Mouse (Mus musculus) spleen, postnatal 14 days (tissue): ENCODE measurements around the gene Thsd7b.
A peak's percentile ranks its signal among the peaks of the same experiment; 100 is the strongest.
"Not testable (repeated sequence)": the region's sequence is repeated elsewhere in the genome, so short reads cannot be mapped to it uniquely, and the experiment has no call there.

Source experiments
- DNase-seq, 2 experiments: peaks; one replicate each; pipeline ENCODE4 v3.0.0; 2021 to 2022; ENCODE audit warnings: low spot score in 2 of 2

Gene Thsd7b

DNA sequence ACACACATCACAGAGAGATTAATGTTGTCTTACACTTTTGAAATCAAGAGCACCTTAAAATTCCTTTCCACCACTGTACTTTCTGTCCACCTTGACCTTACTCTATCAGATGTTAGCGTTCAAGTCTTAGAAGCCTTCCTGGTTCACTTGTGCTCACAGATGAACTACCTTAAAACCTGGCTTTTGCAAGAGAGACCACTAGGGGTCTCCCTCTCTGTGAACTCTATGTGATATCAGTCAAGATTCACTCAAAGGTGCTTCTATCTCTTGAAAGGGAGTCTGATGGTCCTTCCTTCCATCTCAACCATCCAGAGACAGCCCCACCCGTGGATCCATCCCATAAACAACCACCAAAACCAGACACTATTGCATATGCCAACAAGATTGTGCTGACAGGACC lies 570.3 kb downstream of the Thsd7b start:
- DNase-seq: no peak

DNA sequence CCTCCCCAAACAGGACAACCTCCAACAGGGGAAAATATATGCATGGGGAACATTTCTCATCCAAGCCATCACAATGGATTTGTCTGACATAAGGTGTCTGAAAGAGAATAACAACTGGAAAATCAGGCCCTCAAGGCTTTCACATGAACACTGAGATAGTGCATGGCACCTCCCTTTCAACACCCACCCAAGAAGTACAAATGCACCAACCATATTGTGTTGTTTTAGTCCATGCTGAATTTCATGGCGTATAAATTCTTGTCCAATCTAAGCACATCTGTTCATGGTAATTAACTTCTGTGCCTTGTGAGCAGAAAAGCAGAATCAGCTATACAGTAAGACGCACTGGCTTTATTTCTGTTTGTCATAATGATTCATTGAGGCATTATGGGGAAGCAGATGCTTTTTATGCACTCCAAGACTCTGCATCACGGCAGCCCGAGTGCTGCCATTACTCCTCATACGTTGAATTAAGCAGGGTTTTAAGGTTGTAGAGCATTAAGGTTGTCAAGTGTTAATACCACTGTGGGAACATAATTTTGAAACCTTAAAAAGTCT lies 577.0 kb downstream of the Thsd7b start:
- DNase-seq: no peak

DNA sequence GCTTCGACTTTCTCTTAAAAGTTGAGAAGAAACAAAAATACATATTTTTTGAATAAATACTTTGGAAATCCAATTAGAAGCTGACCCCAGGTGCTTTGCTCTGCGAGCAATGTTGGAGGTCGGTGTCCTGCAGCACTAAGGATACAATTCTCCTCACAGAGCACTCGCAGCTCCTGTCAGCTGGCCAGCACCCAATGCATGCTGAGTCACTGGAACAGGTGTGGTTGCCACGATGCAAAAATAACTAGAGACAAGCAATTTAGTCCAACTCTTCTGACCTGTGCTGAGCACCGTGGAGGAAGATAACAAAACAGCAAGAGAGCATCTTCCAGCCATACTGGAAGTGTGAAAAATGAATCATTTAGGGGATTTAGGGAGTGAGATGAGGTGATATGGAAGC lies 594.6 kb downstream of the Thsd7b start:
- no peak for DNase-seq

DNA sequence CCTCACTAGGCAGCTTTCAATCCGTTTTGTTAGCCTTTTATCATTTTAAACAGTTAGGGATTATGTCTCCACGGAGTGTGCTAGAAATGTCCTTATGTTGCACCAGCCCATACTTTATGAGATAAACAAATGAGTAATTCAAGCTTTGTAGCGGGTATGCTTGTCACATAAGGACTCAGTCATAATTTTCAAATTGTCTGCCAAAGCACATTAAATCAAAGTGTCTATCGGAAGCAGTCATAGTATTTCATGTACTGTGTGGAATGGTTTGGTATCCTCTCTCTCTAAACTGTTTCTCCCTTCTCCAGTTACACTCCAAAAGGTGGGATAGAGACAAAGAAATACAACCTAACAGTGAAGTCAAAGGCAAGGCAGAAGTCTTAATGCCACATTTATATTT lies 601.3 kb downstream of the Thsd7b start:
- DNase-seq: no peak

DNA sequence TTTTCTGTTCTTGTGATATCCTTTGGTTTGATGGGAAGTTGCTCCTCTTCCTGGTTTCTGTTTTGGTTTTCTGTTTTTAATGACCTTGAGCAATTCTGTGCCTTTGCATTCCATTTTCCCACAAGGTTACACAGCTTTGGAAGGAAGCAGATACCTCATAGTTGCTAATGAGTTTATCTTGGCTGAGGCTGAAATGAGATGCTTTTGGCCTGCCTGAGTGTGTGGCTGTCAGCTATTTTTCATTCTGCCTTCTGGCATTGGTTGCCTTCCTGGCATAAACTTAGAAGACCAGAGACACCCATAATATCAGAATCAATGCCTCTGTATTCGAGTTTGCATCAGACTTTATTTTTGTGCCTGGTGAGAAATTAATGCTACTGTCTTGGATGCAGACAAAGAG lies 614.8 kb downstream of the Thsd7b start:
- no peak for DNase-seq

DNA sequence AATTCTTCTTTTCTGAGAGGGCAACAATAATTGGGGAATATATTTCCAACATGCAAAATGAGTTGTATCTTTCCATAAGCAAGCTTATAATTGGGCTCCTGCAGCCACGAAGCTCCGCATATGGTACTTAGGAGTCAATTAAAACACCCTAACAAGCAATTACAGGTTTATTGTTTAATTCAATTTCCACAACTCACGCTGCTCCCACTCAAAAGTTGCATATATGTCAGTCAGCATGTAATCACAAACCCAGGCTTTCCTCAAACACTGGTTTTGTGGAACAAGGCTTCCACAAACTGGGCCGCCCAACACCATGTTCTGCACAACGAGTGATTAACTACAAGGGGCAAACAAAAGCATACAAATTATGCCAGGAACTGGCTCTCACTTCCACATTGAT lies 625.0 kb downstream of the Thsd7b start:
- DNase-seq: no peak

DNA sequence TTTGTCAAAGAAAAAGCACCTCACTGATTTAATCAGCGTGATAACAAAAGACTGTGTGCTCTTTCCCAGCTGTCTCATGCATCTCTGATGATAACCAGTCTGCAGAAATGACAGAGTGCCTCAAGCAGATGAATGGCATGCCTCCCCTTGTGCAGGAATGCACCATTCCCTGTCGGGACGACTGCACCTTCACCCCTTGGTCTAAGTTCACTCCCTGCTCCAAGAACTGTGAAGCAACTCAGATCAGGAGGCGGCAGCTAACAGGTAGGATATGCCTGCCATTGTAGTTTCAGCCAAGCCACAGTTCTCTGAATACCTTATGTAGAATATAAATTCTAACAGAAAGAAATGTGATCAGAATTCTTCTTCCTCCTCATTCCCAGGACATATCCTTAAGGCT lies 642.4 kb downstream of the Thsd7b start:
- DNase-seq: no peak

DNA sequence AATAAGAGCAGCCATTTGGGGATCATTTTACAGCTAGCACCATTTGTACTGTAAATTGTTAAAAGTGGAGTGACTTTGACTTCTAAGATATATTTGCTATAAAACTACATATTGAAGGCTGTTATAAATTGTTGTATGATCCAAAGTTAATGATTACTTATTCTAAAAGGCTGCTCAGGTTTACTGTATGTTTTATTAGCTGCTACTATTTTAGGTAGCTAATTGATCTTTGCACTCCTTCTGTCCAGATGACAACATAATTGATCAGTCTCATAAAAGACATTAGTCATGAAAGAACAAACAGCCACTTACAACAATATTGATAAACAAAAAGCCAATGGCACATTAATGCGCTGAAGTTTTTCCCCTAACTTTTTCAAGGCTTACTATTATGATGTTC lies 644.5 kb downstream of the Thsd7b start:
- no peak for DNase-seq

DNA sequence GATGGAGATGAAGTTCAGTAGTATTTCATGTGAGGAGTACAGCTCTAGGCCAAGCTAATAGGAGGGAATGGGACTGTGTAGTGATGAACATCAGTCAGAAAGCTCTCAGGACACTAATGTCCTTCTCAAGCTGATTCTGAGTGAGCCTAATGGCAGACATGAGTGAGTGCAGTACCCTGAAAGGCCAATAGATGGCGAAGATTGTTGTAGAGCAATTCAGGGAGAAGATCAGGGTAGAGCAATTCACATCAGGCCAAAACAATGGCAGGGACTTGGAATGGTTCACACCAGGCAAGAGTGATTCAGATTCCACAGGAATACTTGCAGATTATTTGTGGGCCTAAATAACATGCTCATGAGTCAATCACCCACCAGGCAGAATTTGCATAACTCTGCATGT lies 646.3 kb downstream of the Thsd7b start:
- peak in 1 of 2 experiments; percentile 14 for DNase-seq

DNA sequence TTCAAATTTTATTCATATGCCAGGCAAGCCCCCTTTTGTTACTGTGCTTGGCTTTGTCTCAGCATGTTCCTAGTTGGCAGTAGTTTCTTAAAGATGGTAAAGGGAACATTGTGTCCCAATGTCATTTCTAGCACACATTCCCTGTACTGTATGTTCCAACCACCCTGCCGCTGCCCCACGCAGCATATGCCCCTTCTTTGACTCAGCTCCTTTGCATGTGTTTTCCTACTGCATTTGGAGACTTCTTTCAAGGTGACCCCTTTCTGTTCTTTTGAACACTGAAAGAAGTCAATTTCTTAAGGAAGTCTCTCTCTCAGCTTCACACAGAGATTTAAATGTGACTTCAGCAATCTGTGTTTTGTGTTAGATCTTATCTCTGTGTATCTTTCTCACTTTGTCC lies 657.9 kb downstream of the Thsd7b start:
- no peak for DNase-seq

DNA sequence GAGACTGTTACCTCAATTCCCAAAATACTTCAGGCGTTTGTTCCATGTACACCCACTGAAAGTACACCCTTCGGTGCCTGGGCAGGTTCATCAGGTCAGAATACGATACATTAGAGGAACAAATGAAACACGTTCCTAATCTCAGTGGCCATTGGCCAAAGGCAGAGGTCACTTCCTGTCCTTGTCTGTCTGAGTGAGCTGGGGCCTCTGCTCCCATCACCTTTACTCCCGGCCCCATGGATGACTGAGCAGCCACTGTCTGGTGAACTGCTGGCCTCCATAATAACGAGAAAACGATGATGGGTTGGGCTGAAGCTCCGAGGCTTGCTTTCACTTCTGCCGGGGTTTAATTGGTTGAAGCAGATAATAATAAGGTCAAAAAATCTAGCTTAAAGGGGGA lies 670.0 kb downstream of the Thsd7b start:
- DNase-seq: no peak

DNA sequence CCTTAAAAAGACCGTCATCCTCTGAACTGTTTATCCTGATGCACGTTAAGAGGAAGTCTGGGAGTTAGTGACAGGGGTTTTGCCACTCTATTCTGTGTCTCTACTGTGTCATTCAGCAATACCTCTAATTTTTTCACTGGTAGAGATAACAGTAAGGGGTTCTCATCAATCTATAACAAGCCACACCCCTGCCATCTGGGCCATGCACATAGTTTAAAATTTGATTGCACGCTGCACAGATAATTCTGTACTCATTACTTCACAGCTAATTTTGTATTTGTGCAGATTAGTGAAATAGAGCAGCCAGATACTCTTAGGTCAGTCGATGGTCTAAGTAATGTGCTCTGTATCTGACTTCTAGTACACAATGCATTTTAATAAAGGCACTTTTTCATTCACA lies 673.9 kb downstream of the Thsd7b start:
- DNase-seq: no peak

DNA sequence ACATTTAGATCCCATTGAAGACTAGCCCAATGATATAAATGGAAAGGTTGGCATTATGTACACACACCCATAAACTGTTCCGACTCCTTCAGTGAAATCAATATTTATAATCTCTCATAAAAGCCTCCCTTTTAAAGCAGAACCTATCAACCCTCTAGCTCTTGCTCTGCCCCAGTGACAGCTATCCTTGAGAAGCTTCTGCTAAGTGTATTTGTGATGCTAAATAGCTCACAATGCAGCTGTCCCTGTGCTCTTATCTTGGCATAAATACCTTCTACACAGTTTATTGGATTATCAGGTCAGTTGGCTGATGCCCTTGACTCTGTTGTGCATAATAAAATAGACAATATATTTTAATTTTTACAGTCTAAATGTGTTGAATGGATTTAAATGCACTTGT lies 682.4 kb downstream of the Thsd7b start:
- no peak for DNase-seq

DNA sequence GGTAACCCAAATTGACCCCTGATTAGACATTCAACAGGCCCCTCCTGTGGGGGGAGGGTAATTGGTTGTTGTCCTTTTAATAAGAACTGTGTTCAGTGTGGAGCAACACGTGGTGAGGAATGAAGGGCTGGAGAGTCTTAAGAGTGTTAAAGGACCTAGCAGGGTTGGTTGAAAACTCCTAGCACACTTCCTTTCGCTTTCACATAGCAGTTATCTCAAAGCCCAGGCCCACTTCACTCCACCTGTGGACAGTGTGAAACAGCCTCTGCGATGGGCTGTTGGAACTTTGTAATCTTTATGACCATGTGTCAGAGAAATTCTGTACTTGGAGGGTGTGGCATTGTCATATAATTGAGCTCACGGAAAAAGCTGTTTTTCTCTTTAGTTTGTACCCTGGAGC lies 683.5 kb downstream of the Thsd7b start:
- DNase-seq: peak in 1 of 2 experiments; percentile 7

DNA sequence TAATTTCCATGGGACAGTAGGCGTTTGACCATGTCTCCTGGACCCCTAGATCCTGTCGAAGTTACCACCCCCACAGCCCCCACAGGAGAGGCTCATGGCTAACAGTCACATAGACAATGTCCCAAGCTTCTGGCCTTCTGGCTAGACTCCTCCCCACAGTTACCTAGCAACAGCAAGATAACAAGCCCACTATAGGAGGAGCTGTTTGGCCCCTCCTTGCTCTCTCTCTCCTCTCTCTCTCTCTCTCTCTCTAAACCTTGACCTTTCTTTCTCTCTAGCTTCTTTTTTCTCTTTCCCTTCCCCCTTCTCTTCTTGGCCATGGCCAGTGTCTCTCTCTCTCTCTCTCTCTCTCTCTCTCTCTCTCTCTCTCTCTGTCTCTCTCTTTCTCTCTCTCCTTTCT lies 686.2 kb downstream of the Thsd7b start:
- DNase-seq: not testable (repeated sequence)

DNA sequence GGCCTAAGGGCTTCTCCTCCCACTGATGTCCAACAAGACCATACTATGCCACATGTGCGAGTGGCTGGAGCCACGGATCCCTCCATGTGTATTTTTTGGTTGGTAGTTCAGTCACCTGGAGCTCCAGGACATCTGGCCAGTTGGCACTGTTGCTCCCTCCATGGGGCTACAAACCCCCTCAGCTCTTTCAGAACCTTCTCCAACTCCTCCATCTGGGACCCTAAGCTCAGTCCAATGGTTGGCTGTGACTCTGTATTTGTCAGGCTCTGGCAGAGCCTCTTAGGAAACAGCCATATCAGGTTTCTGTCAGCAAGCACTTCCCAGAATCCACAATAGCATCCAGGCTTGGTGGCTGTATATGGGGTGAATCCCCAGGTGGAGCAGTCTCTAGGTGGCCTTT lies 690.1 kb downstream of the Thsd7b start:
- DNase-seq: no peak

DNA sequence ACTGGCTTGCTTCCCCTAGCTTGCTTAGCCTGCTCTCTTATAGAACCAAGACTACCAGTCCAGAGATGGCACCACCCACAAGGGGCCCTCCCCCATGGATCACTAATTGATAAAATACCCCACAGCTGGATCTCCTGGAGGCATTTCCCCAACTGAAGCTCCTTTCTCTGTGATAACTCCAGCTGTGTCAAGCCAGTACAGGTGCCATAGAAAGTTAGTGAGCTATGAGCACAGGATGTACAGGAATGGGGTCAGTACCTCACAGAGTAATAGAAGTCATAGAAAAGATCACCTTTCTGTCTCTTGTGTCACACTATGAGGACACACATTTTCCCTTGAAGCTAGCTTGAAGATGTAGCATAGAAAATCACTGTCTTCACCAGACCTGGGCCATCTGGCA lies 716.1 kb downstream of the Thsd7b start:
- DNase-seq: not testable (repeated sequence)

DNA sequence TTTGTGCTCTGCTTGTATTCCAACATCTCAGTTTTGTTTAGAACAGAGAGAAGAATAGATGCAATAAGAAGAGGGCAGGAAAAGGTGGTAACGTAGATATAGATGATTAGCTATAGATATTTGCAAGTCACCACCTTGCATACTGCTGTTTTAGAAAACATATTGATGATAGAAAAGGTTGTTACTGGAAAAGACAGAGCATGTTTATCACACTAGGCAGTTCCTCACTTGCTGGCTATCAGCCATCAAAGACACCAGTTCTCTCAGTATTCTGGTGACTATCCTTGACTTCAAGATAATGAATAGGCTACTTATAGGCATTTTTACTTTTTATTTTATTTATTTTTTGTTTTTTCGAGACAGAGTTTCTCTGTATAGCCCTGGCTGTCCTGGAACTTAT lies 717.7 kb downstream of the Thsd7b start:
- DNase-seq: no peak

DNA sequence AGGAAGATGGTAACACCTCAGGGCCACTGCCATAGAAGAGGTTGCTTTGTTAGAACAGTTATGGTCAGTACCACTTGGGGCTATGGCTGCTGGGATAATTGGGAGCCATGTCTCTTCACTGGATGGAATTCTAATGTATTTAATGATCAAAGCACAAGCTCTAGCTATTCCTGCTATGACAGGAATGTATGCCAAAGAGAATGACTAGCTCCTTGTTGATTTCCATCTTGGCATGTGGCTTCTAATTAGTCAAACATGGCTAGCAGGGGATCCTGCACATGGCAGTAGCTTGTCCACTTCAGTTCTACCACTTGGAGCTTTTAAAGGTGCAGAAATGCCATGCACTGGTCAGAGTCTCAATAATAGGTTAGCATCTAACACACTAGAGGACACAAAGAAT lies 781.9 kb downstream of the Thsd7b start:
- no peak for DNase-seq

DNA sequence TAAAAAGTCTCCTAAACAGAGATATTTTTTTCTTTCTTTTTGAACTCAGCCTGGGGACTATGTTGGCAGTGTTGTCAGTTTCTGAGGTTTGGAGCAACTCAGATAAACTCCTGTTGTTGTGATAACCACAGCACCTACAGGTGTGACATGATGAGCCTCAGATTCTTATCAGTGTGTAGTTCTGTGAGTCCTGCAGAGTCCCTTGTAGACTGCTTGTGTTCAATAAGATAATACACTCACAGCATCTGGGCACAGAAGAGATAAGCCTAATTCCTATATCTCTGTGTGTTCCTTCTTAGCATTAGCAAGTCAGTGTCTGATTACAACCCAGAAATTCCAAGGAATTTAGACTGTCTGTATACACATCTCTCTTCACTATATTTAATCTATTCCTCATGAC lies 789.0 kb downstream of the Thsd7b start:
- no peak for DNase-seq

DNA sequence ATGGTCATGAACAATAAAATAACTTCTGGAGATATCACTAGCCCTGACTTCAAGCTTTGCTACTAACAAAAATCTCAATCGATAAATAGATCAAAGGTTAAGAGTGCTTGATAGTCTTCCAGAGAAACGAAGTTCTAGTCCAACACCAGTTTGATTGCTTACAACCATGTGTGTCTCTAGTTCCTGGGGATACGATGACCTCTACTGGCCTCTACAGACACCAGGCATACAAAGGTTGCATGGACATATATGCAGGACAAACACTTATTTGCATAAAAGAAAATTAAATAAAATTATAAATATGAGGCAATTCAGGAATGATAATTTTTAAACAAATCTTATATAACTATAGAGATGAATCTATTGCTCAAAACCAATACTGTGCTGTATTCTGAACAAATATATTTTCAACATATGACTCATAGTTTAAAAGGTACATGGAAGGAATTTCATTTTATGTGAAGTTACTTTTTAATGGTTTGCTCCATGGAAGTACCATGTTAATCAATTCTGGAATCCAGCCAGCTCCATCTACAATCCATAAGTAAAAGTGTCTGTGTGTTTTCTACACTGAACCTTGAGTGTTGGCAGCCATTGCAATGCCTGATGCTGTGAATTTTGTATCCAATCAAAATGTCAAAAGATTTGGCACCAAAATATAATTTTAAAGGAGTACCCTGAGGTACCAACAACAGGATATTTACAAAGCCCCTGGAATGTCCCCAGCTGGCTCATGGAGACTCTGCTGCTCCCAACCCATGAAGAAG lies 793.3 kb downstream of the Thsd7b start:
- DNase-seq: no peak

DNA sequence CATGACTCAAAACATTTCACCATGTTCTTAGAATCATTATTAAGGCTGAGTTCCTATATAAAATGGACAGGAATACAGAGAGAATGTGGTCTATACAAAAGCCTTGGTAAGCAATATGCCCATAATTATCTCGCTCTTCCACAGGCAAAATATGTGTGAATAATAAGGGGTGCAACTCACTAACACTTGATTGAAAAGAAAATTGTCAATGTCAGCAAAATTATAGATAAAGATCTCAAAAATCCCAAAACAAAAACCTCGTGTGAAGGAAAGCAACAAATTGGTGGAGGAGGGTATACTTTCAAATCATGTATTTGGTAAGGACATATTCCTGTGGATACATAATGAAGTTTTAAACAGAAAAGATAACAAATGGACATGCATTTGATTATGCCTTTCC lies 810.7 kb downstream of the Thsd7b start:
- DNase-seq: no peak

DNA sequence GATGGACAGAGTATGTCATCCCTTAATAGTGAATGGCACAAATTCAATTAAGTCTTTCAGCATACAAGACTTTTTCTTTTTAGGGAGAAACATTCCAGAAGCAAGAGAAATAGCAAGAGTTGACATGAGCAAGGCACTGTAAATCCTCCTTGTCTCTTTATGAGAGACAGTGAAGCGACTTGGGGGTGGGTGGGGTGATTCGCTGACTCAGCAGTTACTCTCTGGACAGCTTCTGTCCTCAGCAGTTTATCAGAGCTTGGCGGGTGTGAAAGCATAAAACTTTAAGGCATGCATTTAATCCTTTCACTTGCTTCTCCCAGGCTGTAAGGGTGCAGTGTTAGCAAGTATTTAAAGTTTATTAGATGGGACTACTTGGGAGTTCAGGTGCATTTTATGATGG lies 812.1 kb downstream of the Thsd7b start:
- no peak for DNase-seq

DNA sequence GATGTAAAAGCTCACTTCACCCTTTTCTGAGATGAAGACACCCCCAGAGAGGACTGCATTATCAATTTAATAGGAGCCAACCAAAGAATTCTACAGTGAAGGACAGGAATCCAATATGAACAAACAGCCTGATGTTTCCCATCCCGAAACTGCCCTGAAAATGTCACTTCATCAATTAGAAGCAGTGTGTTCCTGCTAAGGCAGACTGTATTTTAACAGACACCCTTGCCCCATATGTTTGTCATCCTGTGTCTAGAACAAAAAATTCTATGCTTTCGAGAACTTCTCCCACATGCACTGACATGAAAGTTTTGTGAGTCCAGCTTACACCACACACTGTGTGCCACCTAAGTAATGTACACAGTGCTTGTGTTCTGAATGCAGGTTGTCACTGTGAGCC lies 812.8 kb downstream of the Thsd7b start:
- DNase-seq: no peak
